Mouse (Mus musculus) hindbrain, postnatal 0 days (tissue): ENCODE results near the gene Grk4. TPM values are rescaled to one million over a fixed set of nuclear protein-coding genes. Genes with fewer than 3 reads are reported as not detected.

Experiments used
- ATAC-seq: fragments of 200-750 bp; cut with Nextera tagmentation; 2 replicates; pipeline ENCODE4 v1.8.0; 2017; ENCODE audit warnings: mild to moderate bottlenecking, moderate TSS enrichment, moderate library complexity
- DNase-seq: peaks from one replicate; pipeline ENCODE4 v3.0.0-alpha.2; 2015; ENCODE audit warnings: low spot score
- H3K27ac ChIP-seq: fragments of 300-500 bp; sonication (generic); 2 replicates; pipeline ENCODE4 v1.5.1; 2014; ENCODE audit warnings: mild to moderate bottlenecking
- H3K27me3 ChIP-seq: fragments of 300-500 bp; sonication (generic); 2 replicates; pipeline ENCODE4 v1.6.1; 2014; ENCODE audit warnings: low read length, mixed read lengths; ENCODE audit not compliant: insufficient read depth
- H3K36me3 ChIP-seq: fragments of 300-500 bp; sonication (generic); 2 replicates; pipeline ENCODE4 v1.6.1; 2014; ENCODE audit warnings: low read length, mixed read lengths; ENCODE audit not compliant: insufficient read depth
- H3K4me1 ChIP-seq: fragments of 300-500 bp; sonication (generic); 2 replicates; pipeline ENCODE4 v1.6.1; 2014; ENCODE audit warnings: antibody characterized with exemption, low read length, mixed read lengths; ENCODE audit not compliant: insufficient read depth
- H3K4me2 ChIP-seq: fragments of 300-500 bp; sonication (generic); 2 replicates; pipeline ENCODE4 v1.6.1; 2014; ENCODE audit warnings: low read depth, mild to moderate bottlenecking, low read length, moderate library complexity, mixed read lengths
- H3K4me3 ChIP-seq: fragments of 300-500 bp; sonication (generic); 2 replicates; pipeline ENCODE4 v1.5.1; 2014; ENCODE audit warnings: low read length
- H3K9ac ChIP-seq: fragments of 300-500 bp; sonication (generic); replicated peaks from 2 replicates; pipeline ENCODE4 v1.6.1; 2014; ENCODE audit warnings: mild to moderate bottlenecking, low read length, moderate library complexity, mixed read lengths
- H3K9me3 ChIP-seq: fragments of 300-500 bp; sonication (generic); 2 replicates; pipeline ENCODE4 v1.6.1; 2016; ENCODE audit warnings: low read length, mixed read lengths
- CTCF ChIP-seq: IDR thresholded peaks from 2 replicates; pipeline ENCODE4 v1.5.1; 2016; ENCODE audit warnings: antibody characterized with exemption, control low read depth, low read depth
- WGBS: fragments of 180-500 bp; shearing (Covaris S2); extraction: QIAGEN DNeasy Blood & Tissue Kit; methylation state at CpG from one replicate; pipeline ENCODE4 v1.1.7; 2014; 5-methylcytosine and 5-hydroxymethylcytosine counted together
- microRNA counts: library from miRNA; unstranded; fragments of <30 nt; microRNA quantifications from one replicate; lab custom pipeline; 2015
- microRNA-seq, 2 experiments: library from miRNA; unstranded; fragments of <30 nt; microRNA quantifications; one replicate each; pipeline ENCODE4; 2016
- polyA plus RNA-seq: library from polyadenylated mRNA; unstranded; fragments of >200 nt; fragmentation: Nextera tagmentation; extraction: Ambion mirVana; gene quantifications from 2 replicates; pipeline ENCODE4 v1.2.1, GENCODE M21; 2015
- total RNA-seq: library from RNA; depleted of rRNA; stranded (reverse); fragments of >200 nt; gene quantifications from 2 replicates; pipeline ENCODE4 v1.2.3, GENCODE M21; 2014; rRNA removed

Grk4 gene
- total and polyA plus RNA-seq, 2 experiments from 2014 or later = 2.1 to 5.3 TPM

GRCm38 (mm10) chr5:34773392-34773791 lies 113.2 kb downstream of the Grk4 start:
- WGBS = 91% methylated on average over 2 of the region's 2 CpGs
- H3K9ac ChIP-seq = no peak overlapping the region
- no peaks in the 10 kb centered on the region for H3K4me1 ChIP-seq
- no peak overlapping the region for H3K27ac ChIP-seq
- no peak overlapping the region for H3K4me2 ChIP-seq
- ATAC-seq = no peak
- TF ChIP-seq CTCF = no peak
- no peaks in the 10 kb centered on the region for H3K9me3 ChIP-seq
- H3K27me3 ChIP-seq = no peaks in the 10 kb centered on the region
- no peak overlapping the region for H3K4me3 ChIP-seq
- no peak for DNase-seq
- no peaks in the 10 kb centered on the region for H3K36me3 ChIP-seq

GRCm38 (mm10) chr5:34785027-34785426 lies 124.8 kb downstream of the Grk4 start:
- Histone ChIP-seq H3K27ac (no peak overlapping the region), H3K36me3 (no peaks in the 10 kb centered on the region; the same call in 1 of the 2 replicates), H3K9me3 (no peaks in the 10 kb centered on the region), H3K27me3 (no peaks in the 10 kb centered on the region), H3K9ac (no peak overlapping the region), H3K4me3 (no peak overlapping the region), H3K4me1 (no peaks in the 10 kb centered on the region), H3K4me2 (no peak overlapping the region)
- DNase-seq (no peak), ATAC-seq (no peak)
- no peak for TF ChIP-seq CTCF
- 92% methylated on average over 3 of the region's 3 CpGs for WGBS

- ATAC-seq (no peak), DNase-seq (no peak)
- 90% methylated on average over 2 of the region's 2 CpGs for WGBS
Observed at GRCm38 (mm10) chr5:34791141-34791540, 131.0 kb downstream of the Grk4 start.

GRCm38 (mm10) chr5:34800292-34800953 lies 140.2 kb downstream of the Grk4 start:
- H3K36me3 ChIP-seq = peaks cover 47% of the 10 kb centered on the region; the same call in 1 of the 2 replicates
- no peaks in the 10 kb centered on the region for H3K9me3 ChIP-seq
- H3K4me1 ChIP-seq = no peaks in the 10 kb centered on the region
- DNase-seq (no peak), ATAC-seq (no peak)
- no peak overlapping the region for H3K9ac ChIP-seq
- no peak for TF ChIP-seq CTCF
- H3K4me3 ChIP-seq = no peak overlapping the region
- H3K4me2 ChIP-seq = no peak overlapping the region
- no peaks in the 10 kb centered on the region for H3K27me3 ChIP-seq
- 96% methylated on average over 5 of the region's 5 CpGs for WGBS
- no peak overlapping the region for H3K27ac ChIP-seq

More at GRCm38 (mm10) chr5:34791141-34791540, 131.0 kb downstream of the Grk4 start:
- no peak overlapping the region for H3K27ac ChIP-seq
- H3K9ac ChIP-seq = no peak overlapping the region
- H3K9me3 ChIP-seq = no peaks in the 10 kb centered on the region
- no peaks in the 10 kb centered on the region for H3K4me1 ChIP-seq
- TF ChIP-seq CTCF = no peak
- no peak overlapping the region for H3K4me3 ChIP-seq
- H3K4me2 ChIP-seq = no peak overlapping the region
- peaks cover 15% of the 10 kb centered on the region; the same call in 1 of the 2 replicates for H3K36me3 ChIP-seq
- no peaks in the 10 kb centered on the region for H3K27me3 ChIP-seq

MicroRNA genes within 50 kb of the gene (microRNA counts, 519-probe panel; counts per million panel counts)
- microRNA mmu-miR-467g (lab: Ali Mortazavi, UCI) = not detected

Small RNA genes lying within 50 kb of the gene (microRNA-seq; reads per million reads assigned to microRNA genes)
- gene Mir467g = 0 reads per million in 2 experiments

Other genes starting within 250 kb of the Grk4 start
- gene Tnip2, start 146.4 kb upstream of the Grk4 start, total RNA-seq = 11.1 and 12.8 TPM in 2 replicates
- gene Tnip2, start 146.4 kb upstream of the Grk4 start, polyA plus RNA-seq = 14.1 and 14.5 TPM in 2 replicates
- 29.8 and 37.7 TPM in 2 replicates for gene Sh3bp2, start 134.5 kb upstream of the Grk4 start, total RNA-seq
- gene Sh3bp2, start 134.5 kb upstream of the Grk4 start, polyA plus RNA-seq = 12.0 and 14.1 TPM in 2 replicates
- gene Add1, start 86.7 kb upstream of the Grk4 start, total RNA-seq = 272 and 279 TPM in 2 replicates
- 165 and 166 TPM in 2 replicates for gene Add1, start 86.7 kb upstream of the Grk4 start, polyA plus RNA-seq
- 95.0 and 109 TPM in 2 replicates for gene Mfsd10, start 23.2 kb upstream of the Grk4 start, total RNA-seq
- gene Mfsd10, start 23.2 kb upstream of the Grk4 start, polyA plus RNA-seq = 72.0 and 92.0 TPM in 2 replicates
- gene Nop14, start 231 bp upstream of the Grk4 start, total RNA-seq = 4.9 and 9.7 TPM in 2 replicates
- gene Nop14, start 231 bp upstream of the Grk4 start, polyA plus RNA-seq = 20.0 and 20.2 TPM in 2 replicates
- gene Htt, start 101.4 kb downstream of the Grk4 start, total RNA-seq = 37.4 and 44.0 TPM in 2 replicates
- 7.5 and 8.0 TPM in 2 replicates for gene Htt, start 101.4 kb downstream of the Grk4 start, polyA plus RNA-seq
- gene Msantd1, start 247.6 kb downstream of the Grk4 start, total RNA-seq = 8.8 and 10.0 TPM in 2 replicates
- 5.9 and 7.8 TPM in 2 replicates for gene Msantd1, start 247.6 kb downstream of the Grk4 start, polyA plus RNA-seq